Mouse (Mus musculus): ENCODE data around the gene Cygb.
"Not testable (repeated sequence)": the region's sequence is repeated elsewhere in the genome, so short reads cannot be mapped to it uniquely, and the experiment has no call there.

The Cygb gene

DNA sequence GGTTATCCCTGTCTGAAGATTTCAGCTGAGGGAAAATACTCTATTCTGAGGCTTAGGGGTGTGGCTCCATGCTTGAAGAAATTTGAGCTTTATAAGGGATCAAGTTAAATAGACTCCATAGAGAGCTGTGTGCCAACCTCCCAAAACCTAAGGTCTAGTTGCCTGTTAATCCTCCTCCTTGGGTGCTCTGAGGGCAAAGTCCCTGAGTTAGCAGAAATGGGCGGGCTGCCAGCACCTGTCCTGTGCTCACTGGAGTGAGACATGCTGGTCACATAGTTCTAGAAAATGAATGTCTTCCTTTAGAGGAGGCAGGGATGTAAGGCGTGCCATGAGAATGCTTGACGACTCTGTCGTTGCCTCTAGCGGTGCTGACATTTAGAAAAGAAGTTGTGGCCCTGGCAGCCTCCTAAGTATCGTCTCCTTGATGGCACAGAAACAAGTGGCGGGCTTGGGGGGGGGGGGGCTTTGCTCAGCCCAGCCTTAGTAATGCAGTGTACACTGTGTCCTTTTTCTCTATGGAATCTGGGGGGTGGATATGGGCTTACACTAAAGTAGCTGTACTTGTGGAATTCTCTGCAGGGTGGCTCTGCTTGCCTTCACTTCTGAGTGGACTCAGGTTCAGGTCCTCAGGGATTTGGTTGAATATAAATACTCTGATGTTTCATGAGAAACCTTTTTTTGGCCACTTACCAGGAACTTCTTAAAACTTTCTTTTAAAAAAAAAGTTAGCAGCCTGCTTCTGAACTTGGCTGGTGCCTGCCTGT, 20.7 kb upstream of the Cygb start:
- DNase-seq (ENCODE audit: low spot score in 2 of 2): no peak

DNA sequence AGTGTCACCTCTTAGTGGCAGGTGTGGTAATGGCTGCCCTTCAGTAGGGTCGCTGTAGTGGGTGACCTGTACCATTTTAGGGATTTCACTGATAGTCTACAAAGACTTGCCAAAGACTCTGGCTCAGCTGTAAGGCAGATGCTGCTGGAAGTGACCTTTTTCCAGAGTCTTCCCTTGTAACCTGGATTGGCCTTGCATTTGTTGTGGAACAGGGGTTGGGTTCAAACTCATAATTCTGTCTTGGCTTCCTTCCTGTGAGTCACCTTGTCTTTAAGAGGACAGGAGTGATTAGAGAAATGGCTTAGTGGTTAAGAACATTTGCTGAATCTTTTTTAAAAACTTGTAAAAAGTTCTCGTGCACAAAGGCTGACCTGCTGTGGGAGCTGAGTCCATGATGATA, 19.3 kb upstream of the Cygb start:
- DNase-seq (ENCODE audit: low spot score in 2 of 2): no peak

DNA sequence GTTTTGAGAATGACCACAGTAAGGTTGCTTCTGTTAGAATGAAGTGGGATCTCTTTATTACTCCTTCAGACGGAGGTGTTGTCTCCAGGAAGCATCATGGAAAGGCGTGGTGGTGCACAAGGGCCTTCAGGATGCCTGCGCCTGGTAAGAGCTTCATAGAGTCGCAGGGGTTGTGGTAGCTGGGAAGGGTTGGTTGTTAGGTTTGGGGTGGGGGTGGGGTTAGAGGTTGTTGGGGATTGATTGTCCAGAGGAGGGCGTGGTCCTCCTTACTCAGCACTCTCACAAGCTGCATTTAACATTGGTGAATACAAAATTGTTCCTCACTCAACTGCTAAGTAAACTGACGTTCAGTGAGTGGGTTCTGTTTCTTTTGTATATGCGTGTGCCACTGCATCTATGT, 18.5 kb upstream of the Cygb start:
- DNase-seq (ENCODE audit: low spot score in 2 of 2): no peak

DNA sequence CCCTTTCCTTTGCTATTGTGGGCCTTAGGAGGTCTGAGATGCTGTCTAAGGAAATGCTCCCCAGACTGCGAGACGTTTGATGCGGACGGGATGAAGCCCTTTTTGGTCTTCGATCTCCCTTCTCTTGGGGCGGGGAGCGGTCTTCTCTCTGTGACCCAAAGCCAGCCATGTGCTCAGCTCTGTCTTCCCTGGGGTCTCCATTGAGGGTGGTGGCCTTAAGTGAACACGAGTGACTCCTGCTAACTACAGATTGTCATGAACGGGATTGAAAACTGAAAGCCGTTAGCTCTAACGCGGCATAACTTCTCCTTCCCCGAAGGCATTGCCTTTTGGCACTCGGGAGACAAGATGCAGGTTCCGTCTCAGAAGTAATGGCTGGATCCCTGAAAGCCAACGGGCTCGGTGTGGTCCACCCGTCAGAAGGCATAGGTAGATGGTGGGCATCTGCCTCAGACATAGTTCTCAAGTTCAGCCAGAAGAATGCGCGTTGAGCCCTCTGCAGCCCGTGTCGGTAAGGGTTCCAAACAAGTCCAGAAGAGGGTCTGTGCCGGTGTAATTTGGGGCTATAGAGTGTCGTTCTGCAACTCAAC, 17.8 kb upstream of the Cygb start:
- peak in 1 of 2 experiments; percentile 36 for DNase-seq (ENCODE audit: low spot score in 2 of 2)

DNA sequence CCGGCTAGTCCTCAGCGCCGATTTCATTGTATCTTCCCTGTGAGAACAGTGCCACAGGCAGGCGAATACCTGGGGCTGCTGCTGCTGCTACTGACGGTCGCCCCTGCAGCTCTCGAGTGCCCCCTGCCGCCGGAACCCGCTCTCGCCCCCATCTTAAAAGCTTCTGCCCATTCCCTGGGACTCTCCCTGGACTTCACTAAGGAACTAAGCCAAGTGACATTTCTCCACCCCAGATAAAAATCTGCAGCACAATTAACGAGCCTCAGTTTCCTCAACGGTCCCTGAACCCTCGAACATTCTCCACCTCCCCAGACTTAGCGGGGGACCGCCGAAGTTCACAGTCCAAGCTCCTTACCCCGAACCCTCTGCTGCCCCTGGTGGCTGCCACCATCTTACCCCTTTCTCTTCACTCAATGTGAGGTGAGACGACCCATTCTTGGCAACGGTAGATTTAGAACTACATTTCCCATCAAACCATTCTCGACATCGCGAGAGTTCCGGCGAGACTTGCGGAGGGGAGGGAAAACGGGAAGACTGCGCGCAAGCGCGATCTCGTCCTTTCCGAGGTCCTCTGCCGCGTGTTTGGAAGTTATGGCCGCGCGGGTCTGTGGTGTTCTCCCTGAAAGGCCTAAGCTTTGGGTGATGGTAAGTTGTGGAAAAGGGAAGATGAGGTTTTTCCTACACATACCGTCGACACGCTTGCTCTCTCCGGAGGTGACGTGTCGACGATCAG, 17.2 kb upstream of the Cygb start:
- DNase-seq (ENCODE audit: low spot score in 2 of 2): peak; percentile 97 to 98

DNA sequence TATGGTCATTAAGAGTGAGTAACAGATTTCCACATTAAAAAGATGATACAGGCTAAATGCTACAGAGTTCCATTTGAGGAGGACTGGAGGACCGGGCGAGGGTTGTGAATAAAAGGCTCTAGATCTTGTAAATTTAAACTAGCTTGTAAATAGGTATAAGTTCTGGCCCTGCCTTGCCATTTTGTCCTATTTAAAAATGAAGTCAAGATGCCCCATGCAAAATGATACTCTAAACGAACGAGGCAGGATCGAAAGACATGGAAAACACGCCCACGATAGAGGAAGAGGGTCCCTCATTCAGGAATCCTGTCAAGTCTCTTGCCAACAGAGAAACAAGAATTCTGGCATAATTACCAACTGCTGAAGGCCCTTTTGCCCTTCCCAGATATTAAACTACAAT, 16.3 kb upstream of the Cygb start:
- DNase-seq (ENCODE audit: low spot score in 2 of 2): no peak

DNA sequence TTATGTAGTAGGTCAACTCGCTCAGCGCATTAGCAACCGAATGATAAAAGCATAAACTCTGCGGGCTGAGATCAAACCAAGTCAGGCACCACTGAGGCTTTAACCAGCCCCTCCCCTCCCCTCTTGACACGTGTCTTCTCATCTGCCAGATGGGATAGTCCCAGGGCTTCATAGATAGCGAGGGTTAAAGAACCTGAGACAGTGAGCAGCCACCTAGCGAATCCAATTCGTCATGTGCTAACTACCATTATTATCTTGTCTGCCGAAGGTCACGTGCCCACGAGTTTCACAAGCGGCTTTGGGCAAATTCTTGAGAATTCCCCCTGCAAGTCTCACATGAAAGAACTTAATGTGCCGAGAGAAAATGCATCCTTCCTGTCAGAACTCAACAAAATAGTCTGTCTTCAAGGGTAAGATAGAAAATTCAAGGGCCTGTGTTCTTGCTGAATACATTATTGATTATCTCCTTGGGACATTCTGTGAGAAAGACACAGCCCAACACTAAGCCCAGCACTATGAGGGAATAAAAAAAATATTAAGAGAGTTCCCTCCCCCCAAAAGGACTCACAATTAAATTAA, 15.8 kb upstream of the Cygb start:
- no peak for DNase-seq (ENCODE audit: low spot score in 2 of 2)

DNA sequence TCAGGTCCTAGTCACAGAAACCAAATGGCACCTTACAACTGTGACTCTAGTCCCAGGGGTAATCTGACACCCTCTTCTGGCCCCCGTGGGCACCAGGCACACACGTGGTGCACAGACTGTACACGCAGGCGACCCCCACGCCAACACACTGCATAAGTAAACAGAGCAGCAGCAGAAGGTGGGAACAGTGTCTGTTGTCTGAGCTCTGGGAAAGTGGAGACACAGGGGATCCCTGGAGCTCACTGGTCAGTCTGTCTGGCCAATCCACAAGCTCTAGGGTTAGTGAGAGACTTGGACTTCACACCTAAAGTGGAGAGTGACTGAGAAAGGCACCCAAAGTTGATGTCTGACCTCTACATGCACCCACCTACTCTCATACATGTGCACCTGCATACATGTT, 15.2 kb upstream of the Cygb start:
- DNase-seq (ENCODE audit: low spot score in 2 of 2): no peak

DNA sequence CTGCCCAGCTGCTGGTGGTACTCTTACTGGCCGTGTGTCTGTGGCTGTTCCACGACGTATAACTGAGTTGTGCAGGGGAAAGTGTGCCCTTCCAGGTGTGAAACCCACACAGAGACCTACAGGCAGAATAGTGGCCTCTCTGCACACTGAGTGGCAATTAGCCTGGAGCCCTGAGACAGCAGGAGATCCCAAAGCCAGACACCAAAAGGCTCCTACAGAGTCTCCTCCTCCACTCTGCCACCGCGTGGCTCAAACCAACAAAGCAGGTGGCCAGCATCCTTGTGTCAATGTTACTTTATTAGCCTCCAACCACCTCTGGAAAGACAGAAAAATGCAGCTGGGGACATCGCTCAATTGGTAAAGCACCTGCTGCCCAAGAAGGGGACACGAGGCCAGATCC, 14.7 kb upstream of the Cygb start:
- no peak for DNase-seq (ENCODE audit: low spot score in 2 of 2)

DNA sequence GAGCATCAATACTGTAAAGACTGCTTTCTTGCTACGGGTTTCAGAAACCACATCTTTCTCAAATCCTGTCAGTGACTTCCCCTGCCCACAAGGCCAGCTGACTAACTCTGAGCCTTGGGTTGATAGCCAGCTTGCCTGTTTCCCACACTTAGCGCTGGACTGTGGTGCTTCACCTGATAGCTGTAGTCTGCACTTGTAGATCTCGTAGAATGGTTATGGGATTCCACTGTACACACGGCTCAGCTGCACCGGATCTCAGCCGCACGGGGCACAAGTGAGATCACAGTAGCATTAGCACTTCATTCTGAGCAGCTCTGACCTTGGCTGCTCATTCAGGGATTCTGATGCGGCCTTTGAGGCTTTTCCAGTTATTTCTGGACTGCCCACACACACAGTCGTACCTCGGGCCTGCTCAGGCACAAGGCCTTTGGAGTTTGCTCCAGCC, 14.3 kb upstream of the Cygb start:
- DNase-seq (ENCODE audit: low spot score in 2 of 2): no peak

DNA sequence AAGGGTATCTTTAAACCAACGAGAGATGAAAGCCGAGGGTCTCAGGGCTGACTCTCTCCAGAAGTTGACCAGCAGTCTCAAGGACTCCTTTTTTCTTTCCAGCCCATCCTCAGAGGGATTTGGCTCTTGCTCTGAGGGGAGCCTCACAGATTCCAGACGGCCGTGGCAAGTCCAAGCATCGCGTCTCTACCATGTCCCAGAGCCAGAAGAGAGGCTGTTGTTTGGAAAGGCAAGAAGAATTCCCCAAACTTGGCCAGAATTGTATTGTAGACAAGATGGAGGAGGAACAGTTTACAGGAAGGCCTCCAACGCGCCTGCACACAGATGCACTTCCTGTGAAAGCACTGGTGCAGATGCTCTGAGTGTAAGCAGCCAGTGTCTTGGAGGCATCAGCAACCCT, 13.8 kb upstream of the Cygb start:
- DNase-seq (ENCODE audit: low spot score in 2 of 2): no peak

DNA sequence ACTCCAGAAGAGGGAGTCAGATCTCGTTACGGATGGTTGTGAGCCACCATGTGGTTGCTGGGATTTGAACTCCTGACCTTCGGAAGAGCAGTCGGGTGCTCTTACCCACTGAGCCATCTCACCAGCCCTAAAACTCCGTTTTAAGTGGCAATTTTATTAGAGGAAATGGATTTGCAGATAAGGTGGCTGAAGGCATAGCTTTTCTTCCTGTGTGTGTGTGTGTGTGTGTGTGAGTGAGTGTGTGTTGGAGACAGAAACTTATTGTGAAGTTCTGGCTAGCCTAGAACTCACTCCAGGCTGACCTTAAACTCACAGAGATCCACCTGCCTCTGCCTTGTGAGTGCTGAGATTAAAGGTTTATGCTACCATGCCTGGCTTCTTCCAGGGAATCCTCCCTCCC, 12.9 kb upstream of the Cygb start:
- DNase-seq (ENCODE audit: low spot score in 2 of 2): not testable (repeated sequence)

DNA sequence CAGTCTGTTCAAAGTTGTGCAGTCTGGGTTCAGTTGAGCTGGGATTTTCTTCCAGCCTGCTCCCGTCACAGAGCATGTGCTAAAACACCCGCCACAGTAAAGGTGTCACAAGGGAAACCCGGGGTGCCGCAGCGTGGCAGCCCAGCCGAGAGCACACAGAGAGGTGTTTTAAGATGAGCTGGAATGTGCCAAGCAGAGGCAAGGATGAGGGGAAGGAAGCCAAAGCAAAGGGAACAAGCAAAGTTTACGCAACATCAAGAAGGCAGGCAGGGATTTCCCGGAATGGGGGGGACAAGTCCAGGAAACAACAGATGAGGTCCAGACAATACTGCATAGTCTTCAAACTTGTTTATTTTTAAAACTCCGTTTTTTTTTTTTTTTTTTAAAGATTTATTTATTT, 12.5 kb upstream of the Cygb start:
- DNase-seq (ENCODE audit: low spot score in 2 of 2): no peak

DNA sequence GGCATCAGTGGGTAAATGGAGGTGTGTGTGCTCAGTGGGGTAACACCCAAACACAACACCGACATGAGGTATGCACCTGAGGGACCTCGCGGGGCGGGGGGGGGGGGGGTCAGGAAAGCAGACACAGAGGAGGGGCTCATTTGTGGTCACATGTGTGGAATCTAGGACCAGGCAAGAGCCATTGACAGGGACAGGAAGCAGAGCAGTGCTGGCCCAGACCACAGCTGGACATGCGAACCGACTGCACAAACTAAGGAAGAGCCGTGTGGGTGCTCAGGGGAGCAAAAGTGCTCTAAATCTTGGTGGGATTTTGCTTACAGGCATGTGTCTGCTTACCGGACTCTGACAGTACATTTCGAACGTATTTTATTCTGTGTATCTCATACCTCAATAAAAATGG, 11.2 kb upstream of the Cygb start:
- no peak for DNase-seq (ENCODE audit: low spot score in 2 of 2)

DNA sequence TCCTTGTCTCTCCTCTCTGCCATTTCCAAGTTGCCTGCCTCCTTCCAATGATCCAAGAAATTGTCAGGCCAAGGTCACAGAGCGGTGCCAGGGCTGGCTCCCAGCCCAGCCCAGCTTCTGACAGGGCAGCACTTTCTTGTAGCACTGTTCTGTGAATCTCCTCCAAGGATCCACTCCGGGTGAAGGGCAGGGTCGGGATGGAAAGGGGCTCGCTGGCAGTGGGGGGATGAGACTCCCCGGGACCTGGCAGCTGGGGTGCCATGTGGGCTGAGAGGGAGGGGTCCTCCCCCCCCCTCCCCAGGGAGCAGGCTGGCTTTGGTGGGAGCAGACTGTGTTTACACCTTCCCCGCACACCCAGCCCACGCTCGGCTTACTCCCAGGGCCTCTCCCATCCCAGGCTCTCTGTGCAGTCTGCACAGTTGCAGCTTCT, 7.8 kb upstream of the Cygb start:
- DNase-seq (ENCODE audit: low spot score in 2 of 2): no peak

DNA sequence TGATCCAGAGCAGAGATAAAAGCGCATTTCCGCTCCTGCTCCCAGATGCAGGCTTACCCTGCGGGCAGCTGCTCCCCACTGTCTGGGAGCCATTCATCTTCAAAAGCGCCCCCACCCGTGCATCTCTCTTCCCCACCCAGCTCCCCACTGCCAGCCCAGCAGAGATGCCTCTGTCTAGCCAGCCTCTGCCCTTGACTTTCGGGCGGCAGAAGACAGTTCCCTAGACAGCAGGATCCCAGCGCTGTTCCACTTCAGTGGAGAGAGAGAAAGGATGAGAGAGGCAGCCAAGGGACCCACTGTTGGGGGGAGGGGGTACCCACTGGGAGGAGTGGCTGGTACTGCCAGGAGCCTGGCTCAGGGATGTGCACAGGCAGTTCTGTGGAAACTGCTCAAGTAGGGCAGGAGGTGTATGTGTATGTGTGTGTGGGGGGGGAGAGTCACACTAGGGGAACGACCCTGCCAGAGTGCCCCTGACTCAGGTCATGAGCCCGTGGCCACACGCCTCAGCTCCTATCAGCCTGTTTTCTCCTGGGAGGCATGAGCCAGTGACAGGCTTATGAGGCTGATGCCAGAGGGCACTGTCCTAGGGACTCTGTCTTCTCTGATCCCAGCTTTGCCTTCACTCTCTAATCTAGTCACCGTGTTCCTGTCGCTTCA, 7.3 kb upstream of the Cygb start:
- DNase-seq (ENCODE audit: low spot score in 2 of 2): no peak

DNA sequence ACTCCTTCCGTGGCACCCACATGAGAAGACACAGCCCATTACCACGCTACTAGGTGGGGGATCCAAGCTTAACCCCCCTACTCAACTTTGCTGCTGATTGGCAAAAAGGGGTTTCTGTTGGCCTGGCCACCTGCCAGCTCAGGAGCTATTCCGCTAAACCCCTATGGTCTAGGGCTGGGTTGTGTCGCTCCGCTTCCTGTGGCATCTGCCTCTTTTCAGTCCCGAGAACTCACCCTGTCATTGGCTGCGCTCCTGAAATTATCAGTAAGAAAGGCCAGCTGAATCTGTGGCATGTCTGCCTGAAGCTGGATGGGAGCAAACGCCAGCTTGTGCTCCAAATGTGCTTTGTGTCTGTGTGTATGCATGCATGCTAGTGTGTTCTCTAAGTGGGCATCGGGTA, 6.1 kb upstream of the Cygb start:
- DNase-seq (ENCODE audit: low spot score in 2 of 2): no peak

DNA sequence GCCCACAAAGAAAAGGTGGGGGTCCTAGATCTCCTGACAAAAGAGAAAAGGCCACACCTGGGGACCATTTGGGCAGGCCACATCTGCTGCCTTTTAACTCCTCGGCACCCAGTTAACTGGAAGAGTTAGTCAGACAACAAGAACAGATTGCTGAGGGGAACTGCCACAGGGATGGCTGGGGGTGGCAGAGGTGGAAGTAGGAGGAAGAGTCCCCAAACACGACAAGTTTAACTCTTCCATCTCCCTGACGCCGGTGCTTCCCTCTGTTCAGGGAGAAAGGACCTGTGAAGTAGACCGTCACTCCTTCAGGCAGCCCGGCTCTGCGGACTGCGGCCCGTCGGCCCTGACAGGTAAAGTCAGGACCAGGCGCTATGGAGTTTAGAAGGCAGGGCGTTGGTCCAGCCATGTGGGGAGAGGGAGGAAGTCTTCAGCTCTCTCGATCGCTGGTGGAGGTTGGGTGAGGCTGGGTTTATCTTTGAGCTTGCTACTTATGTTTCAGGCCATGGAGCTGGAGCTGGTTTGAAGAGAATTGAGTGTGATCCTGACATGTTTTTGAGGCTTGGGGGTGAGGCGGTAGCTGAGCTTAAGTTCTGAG, 5.0 kb upstream of the Cygb start:
- no peak for DNase-seq (ENCODE audit: low spot score in 2 of 2)

DNA sequence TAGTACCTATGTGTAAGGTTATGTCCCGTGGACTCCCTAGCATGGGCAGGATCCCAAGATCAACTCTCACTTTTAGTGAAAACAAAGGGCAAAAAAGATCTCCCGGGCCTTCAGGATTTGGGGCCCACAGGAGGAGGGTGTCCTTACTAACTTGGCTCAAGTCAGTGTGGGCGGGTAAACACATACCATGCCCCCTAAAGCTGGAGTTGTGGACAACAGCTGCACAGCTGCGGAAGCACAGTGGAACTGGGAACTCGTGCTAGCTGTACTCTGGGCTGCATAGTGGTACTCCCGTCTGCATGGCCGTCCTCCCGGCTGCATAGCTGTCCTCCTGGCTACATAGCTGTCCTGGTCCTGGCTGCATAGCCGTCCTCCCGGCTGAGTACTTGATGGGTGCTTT, 4.1 kb upstream of the Cygb start:
- no peak for DNase-seq (ENCODE audit: low spot score in 2 of 2)

DNA sequence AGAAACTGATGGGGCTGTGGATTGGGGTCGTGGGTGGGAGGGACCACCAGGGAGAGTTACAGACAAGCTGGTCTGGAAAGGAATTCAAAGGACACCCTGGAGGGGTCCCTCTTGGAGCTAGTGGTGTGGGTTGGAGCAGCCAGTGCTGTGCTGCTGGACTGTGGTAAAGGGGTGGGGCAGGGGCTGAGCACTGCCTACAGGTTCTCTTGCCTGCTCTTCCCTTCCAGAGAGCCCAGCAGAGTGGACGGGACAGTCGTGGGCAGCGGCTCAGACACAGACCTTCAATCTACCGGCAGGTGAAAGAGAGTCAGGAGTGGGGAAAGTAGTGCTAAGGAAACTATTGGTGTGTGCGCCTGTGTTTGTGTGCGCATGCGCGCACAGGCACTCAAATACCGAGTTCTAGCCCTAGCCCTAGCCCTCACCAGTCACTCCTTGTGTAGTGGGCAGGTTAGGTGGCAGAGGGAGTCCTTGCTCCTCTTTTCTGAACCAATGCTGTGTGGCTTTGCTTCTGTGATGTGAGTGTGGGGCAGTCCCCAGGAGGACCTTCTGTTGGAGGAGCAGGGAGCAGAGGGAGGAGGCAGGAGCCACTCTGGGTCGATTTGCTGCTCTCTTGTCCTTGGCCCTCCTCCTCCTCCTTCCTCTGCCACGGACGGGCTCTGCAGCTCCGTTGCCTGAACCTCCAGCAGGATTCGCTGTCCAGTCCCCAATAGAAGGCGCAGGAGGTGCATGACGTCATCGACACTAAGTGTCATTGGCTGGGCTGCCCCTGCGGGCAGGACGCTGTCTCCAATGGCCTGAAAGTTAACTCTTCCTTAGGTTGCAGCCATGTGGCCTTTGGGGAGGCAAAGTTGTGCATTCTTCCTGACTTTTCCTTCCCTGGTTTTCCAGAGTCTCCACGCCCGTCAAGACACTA, 3.5 kb upstream of the Cygb start:
- peak; percentile 38 to 77 for DNase-seq (ENCODE audit: low spot score in 2 of 2)
